Mouse (Mus musculus): ENCODE measurements at regions not wholly inside any gene's neighbourhood (a gene's known extent, or its start where the extent isn't known, plus 50 kb on each side); places are given as distances from the start of the nearest gene placed in this dataset.
"Not testable (repeated sequence)": the region's sequence is repeated elsewhere in the genome, so short reads cannot be mapped to it uniquely, and the experiment has no call there.

GRCm38 (mm10) chr4:131438403-131438802 lies 399.7 kb downstream of the Ptpru start:
- Histone ChIP-seq H3K27me3 (replicated peaks; ENCODE audit: control insufficient read depth, insufficient read depth, low read length) (no peaks in the 10 kb centered on the region), H3K4me2 (no peak overlapping the region), H3K27ac (ENCODE audit: low read depth, low read length) (no peak overlapping the region), H3K4me3 (ENCODE audit: low read depth, low read length) (no peak overlapping the region), H3K36me3 (ENCODE audit: control insufficient read depth, insufficient read depth, low read length) (no peaks in the 10 kb centered on the region), H3K9me3 (ENCODE audit: control insufficient read depth, low read length) (no peaks in the 10 kb centered on the region), H3K9ac (ENCODE audit: low read depth, low read length) (no peak overlapping the region), H3K4me1 (replicated peaks; ENCODE audit: control insufficient read depth, insufficient read depth, low read length) (no peaks in the 10 kb centered on the region)
- 60% methylated on average over 2 of the region's 2 CpGs for WGBS
- ATAC-seq (replicated peaks; ENCODE audit: low FRiP score) (no peak), DNase-seq (ENCODE audit: low spot score) (no peak)

- Histone ChIP-seq H3K27ac (ENCODE audit: low read depth, low read length) (no peak overlapping the region), H3K27me3 (replicated peaks; ENCODE audit: control insufficient read depth, insufficient read depth, low read length) (no peaks in the 10 kb centered on the region), H3K4me2 (no peak overlapping the region), H3K36me3 (ENCODE audit: control insufficient read depth, insufficient read depth, low read length) (no peaks in the 10 kb centered on the region), H3K9me3 (ENCODE audit: control insufficient read depth, low read length) (no peaks in the 10 kb centered on the region), H3K9ac (ENCODE audit: low read depth, low read length) (no peak overlapping the region), H3K4me1 (replicated peaks; ENCODE audit: control insufficient read depth, insufficient read depth, low read length) (no peaks in the 10 kb centered on the region), H3K4me3 (ENCODE audit: low read depth, low read length) (no peak overlapping the region)
- ATAC-seq (replicated peaks; ENCODE audit: low FRiP score): no peak
- no peak for DNase-seq (ENCODE audit: low spot score)
- WGBS: 9% methylated on average over 2 of the region's 2 CpGs
Observed at GRCm38 (mm10) chr4:131438883-131439282, 399.2 kb downstream of the Ptpru start.

- Histone ChIP-seq H3K9ac (ENCODE audit: low read depth, low read length) (no peak overlapping the region), H3K4me3 (ENCODE audit: low read depth, low read length) (no peak overlapping the region), H3K4me2 (no peak overlapping the region), H3K9me3 (ENCODE audit: control insufficient read depth, low read length) (no peaks in the 10 kb centered on the region), H3K27ac (ENCODE audit: low read depth, low read length) (no peak overlapping the region), H3K4me1 (replicated peaks; ENCODE audit: control insufficient read depth, insufficient read depth, low read length) (no peaks in the 10 kb centered on the region), H3K27me3 (replicated peaks; ENCODE audit: control insufficient read depth, insufficient read depth, low read length) (no peaks in the 10 kb centered on the region), H3K36me3 (ENCODE audit: control insufficient read depth, insufficient read depth, low read length) (no peaks in the 10 kb centered on the region)
- DNase-seq (ENCODE audit: low spot score): no peak
- 70% methylated on average over 3 of the region's 3 CpGs for WGBS
- no peak for ATAC-seq (replicated peaks; ENCODE audit: low FRiP score)
Observed at GRCm38 (mm10) chr4:131440845-131441244, 397.2 kb downstream of the Ptpru start.

- Histone ChIP-seq H3K9ac (ENCODE audit: low read depth, low read length) (no peak overlapping the region), H3K4me3 (ENCODE audit: low read depth, low read length) (no peak overlapping the region), H3K9me3 (ENCODE audit: control insufficient read depth, low read length) (no peaks in the 10 kb centered on the region), H3K27me3 (replicated peaks; ENCODE audit: control insufficient read depth, insufficient read depth, low read length) (no peaks in the 10 kb centered on the region), H3K27ac (ENCODE audit: low read depth, low read length) (no peak overlapping the region), H3K4me2 (no peak overlapping the region), H3K4me1 (replicated peaks; ENCODE audit: control insufficient read depth, insufficient read depth, low read length) (no peaks in the 10 kb centered on the region), H3K36me3 (ENCODE audit: control insufficient read depth, insufficient read depth, low read length) (no peaks in the 10 kb centered on the region)
- ATAC-seq (replicated peaks; ENCODE audit: low FRiP score): no peak
- WGBS: 56% methylated on average over 2 of the region's 2 CpGs
- DNase-seq (ENCODE audit: low spot score): no peak
Observed at GRCm38 (mm10) chr4:131443518-131443917, 394.6 kb downstream of the Ptpru start.

- not testable (repeated sequence) for DNase-seq (ENCODE audit: low spot score); ATAC-seq (replicated peaks; ENCODE audit: low FRiP score); H3K4me1 ChIP-seq (replicated peaks; ENCODE audit: control insufficient read depth, insufficient read depth, low read length); H3K4me2 ChIP-seq; H3K36me3 ChIP-seq (ENCODE audit: control insufficient read depth, insufficient read depth, low read length); H3K4me3 ChIP-seq (ENCODE audit: low read depth, low read length); H3K9me3 ChIP-seq (ENCODE audit: control insufficient read depth, low read length); H3K27me3 ChIP-seq (replicated peaks; ENCODE audit: control insufficient read depth, insufficient read depth, low read length); H3K27ac ChIP-seq (ENCODE audit: low read depth, low read length); H3K9ac ChIP-seq (ENCODE audit: low read depth, low read length)
- 59% methylated on average over 1 of the region's 1 CpGs for WGBS
Observed at GRCm38 (mm10) chr4:131450296-131450695, 387.8 kb downstream of the Ptpru start.

- Histone ChIP-seq H3K9ac (ENCODE audit: low read depth, low read length) (no peak overlapping the region), H3K9me3 (ENCODE audit: control insufficient read depth, low read length) (no peaks in the 10 kb centered on the region), H3K4me2 (no peak overlapping the region), H3K36me3 (ENCODE audit: control insufficient read depth, insufficient read depth, low read length) (no peaks in the 10 kb centered on the region), H3K4me1 (replicated peaks; ENCODE audit: control insufficient read depth, insufficient read depth, low read length) (0 out of 2 replicates have a peak, but pooled peaks cover 2% of the 10 kb centered on the region), H3K4me3 (ENCODE audit: low read depth, low read length) (no peak overlapping the region), H3K27ac (ENCODE audit: low read depth, low read length) (no peak overlapping the region), H3K27me3 (replicated peaks; ENCODE audit: control insufficient read depth, insufficient read depth, low read length) (no peaks in the 10 kb centered on the region)
- 57% methylated on average over 7 of the region's 7 CpGs for WGBS
- ATAC-seq (replicated peaks; ENCODE audit: low FRiP score): no peak
- peak; percentile 34 for DNase-seq (ENCODE audit: low spot score)
Observed at GRCm38 (mm10) chr4:131457551-131457950, 380.5 kb downstream of the Ptpru start.

GRCm38 (mm10) chr4:131459746-131460145 lies 378.3 kb downstream of the Ptpru start:
- Histone ChIP-seq H3K4me2 (no peak overlapping the region), H3K4me1 (replicated peaks; ENCODE audit: control insufficient read depth, insufficient read depth, low read length) (0 out of 2 replicates have a peak, but pooled peaks cover 2% of the 10 kb centered on the region), H3K9ac (ENCODE audit: low read depth, low read length) (no peak overlapping the region), H3K36me3 (ENCODE audit: control insufficient read depth, insufficient read depth, low read length) (no peaks in the 10 kb centered on the region), H3K27me3 (replicated peaks; ENCODE audit: control insufficient read depth, insufficient read depth, low read length) (no peaks in the 10 kb centered on the region), H3K4me3 (ENCODE audit: low read depth, low read length) (no peak overlapping the region), H3K27ac (ENCODE audit: low read depth, low read length) (no peak overlapping the region), H3K9me3 (ENCODE audit: control insufficient read depth, low read length) (no peaks in the 10 kb centered on the region)
- DNase-seq (ENCODE audit: low spot score) (no peak), ATAC-seq (replicated peaks; ENCODE audit: low FRiP score) (no peak)
- WGBS: 67% methylated on average over 5 of the region's 5 CpGs

GRCm38 (mm10) chr4:131461312-131461711 lies 376.8 kb downstream of the Ptpru start:
- Histone ChIP-seq H3K9ac (ENCODE audit: low read depth, low read length) (no peak overlapping the region), H3K27ac (ENCODE audit: low read depth, low read length) (no peak overlapping the region), H3K9me3 (ENCODE audit: control insufficient read depth, low read length) (no peaks in the 10 kb centered on the region), H3K36me3 (ENCODE audit: control insufficient read depth, insufficient read depth, low read length) (no peaks in the 10 kb centered on the region), H3K4me1 (replicated peaks; ENCODE audit: control insufficient read depth, insufficient read depth, low read length) (0 out of 2 replicates have a peak, but pooled peaks cover 2% of the 10 kb centered on the region), H3K4me3 (ENCODE audit: low read depth, low read length) (no peak overlapping the region), H3K27me3 (replicated peaks; ENCODE audit: control insufficient read depth, insufficient read depth, low read length) (no peaks in the 10 kb centered on the region), H3K4me2 (no peak overlapping the region)
- DNase-seq (ENCODE audit: low spot score): no peak
- WGBS: 60% methylated on average over 4 of the region's 4 CpGs
- ATAC-seq (replicated peaks; ENCODE audit: low FRiP score): no peak

- H3K4me2 ChIP-seq: no peak overlapping the region
- no peaks in the 10 kb centered on the region for H3K36me3 ChIP-seq (ENCODE audit: control insufficient read depth, insufficient read depth, low read length)
- WGBS: 69% methylated on average over 7 of the region's 7 CpGs
- no peak overlapping the region for H3K9ac ChIP-seq (ENCODE audit: low read depth, low read length)
- H3K27me3 ChIP-seq (replicated peaks; ENCODE audit: control insufficient read depth, insufficient read depth, low read length): no peaks in the 10 kb centered on the region
- no peaks in the 10 kb centered on the region for H3K9me3 ChIP-seq (ENCODE audit: control insufficient read depth, low read length)
- H3K4me3 ChIP-seq (ENCODE audit: low read depth, low read length): no peak overlapping the region
- ATAC-seq (replicated peaks; ENCODE audit: low FRiP score) (no peak), DNase-seq (ENCODE audit: low spot score) (no peak)
- 0 out of 2 replicates have a peak, but pooled peaks cover 2% of the 10 kb centered on the region for H3K4me1 ChIP-seq (replicated peaks; ENCODE audit: control insufficient read depth, insufficient read depth, low read length)
- H3K27ac ChIP-seq (ENCODE audit: low read depth, low read length): no peak overlapping the region
Observed at GRCm38 (mm10) chr4:131461728-131462127, 376.4 kb downstream of the Ptpru start.
